Mouse (Mus musculus) layer of hippocampus, adult 18-20 months (tissue): ENCODE results near the gene Cd36. TPM values are rescaled to one million over a fixed set of nuclear protein-coding genes. Genes with fewer than 3 reads are reported as not detected.
"Not testable (repeated sequence)": the region's sequence is repeated elsewhere in the genome, so short reads cannot be mapped to it uniquely, and the experiment has no call there.

Experiments
- DNase-seq, 2 experiments: peaks; one replicate each; pipeline ENCODE4 v3.0.0; 2022; ENCODE audit warnings: low spot score in 2 of 2
- long read RNA-seq: library from polyadenylated mRNA; stranded (forward); transcript quantifications from one replicate; pipeline ENCODE4 v2.0.0, GENCODE M21; 2021
- total RNA-seq, 2 experiments: library from RNA; stranded (reverse); gene quantifications; 2 replicates each; pipeline ENCODE4 v1.2.3; 2021

The Cd36 gene
- 1 to 10 TPM; 2.5 to 3.8 TPM for total RNA-seq
- long read RNA-seq, partial matches to known transcripts, result 0 of 3 reads
- long read RNA-seq, other reads (novel, unspliced or antisense), result 3 of 3 reads

GRCm38 (mm10) chr5:17888598-17888997 lies at the start of gene Cd36:
TSS of gene Cd36 (minus strand) at chr5:17888801.
- DNase-seq, result no peak

DNA sequence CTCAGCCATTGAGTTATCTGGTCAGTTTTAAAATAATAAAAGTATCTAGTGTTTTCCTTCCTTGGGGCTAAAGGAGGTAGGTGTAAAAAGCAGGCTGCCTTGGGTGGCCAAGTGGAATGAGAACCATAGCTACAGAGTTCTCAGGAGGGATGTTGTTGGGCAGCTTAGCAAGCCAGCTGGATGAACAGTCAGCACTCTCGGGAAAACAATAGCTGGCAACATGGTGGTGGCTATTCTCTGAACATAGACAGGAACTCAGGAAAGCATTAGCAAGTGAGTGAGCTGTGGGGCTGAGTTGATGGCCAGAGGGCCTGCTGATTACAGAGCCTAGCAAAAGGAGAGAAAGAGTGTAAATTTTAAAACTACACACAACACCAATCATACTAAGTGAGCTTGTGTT lies 45.9 kb upstream of the Cd36 start:
- no peak for DNase-seq

DNA sequence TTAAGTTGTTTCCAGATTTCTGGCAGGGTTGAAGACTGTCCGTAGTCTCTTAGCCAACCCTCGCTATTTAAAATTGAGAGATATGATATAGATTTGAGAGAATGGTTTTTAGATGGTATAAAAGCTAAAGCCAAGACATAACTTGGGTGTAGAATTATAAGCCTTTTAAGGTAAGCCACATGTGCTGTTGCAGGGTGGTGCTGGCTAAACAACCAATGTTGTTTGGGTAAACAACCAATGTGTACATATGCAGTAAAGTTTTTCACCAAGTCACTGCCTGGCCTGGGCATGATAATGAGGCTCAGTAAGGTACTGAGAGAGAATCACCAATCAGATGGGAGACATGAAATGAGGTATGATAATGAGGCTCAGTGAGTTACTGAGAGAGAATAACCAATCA lies 43.0 kb upstream of the Cd36 start:
- DNase-seq, result not testable (repeated sequence)

- DNase-seq, result no peak
These were observed 40.5 kb upstream of the Cd36 start for GRCm38 (mm10) chr5:17929006-17929567.

- DNase-seq, result no peak
These were observed 39.9 kb upstream of the Cd36 start for GRCm38 (mm10) chr5:17928471-17928870.

DNA sequence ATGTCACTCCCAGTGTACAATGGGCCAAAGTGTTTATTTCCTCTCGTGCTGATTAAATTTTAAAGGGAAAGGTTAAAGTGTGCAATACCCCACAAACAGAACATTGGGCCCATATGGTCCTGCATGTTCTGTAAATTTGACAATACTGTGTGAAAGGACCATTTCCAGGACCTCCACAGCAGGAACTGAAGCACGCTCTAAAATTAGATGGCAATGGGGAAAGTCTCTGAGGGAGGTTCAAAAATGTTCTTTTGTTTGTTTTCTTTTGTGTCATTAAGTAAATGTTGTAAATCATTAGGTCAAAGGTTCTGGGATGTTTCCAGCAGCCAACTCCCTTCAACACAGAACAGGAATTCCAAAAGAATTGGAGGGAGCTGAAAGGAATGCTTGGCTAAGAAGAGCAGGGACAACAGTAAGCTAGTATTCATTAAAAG lies 35.5 kb upstream of the Cd36 start:
- DNase-seq, result no peak

GRCm38 (mm10) chr5:17923648-17924047 lies 35.0 kb upstream of the Cd36 start:
- DNase-seq, result no peak

DNA sequence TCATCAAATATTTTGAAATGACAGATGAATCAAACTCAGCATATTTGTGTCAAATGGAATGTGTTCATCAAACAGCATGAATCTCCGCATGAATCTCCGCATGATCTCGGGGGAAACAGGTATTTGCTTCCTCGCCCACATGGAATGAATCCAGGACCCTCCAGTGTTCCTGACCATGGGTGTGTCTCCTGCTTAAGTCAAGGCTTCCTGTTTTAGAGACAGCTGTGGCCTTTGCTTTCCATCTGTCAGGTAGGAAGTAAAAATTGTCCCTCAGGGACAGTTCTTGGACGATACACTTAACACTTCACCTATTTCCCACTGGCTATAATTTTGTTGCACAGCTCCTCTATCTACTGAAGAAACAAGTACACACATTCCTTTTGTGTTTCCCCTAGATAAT lies 30.4 kb upstream of the Cd36 start:
- no peak for DNase-seq

DNA sequence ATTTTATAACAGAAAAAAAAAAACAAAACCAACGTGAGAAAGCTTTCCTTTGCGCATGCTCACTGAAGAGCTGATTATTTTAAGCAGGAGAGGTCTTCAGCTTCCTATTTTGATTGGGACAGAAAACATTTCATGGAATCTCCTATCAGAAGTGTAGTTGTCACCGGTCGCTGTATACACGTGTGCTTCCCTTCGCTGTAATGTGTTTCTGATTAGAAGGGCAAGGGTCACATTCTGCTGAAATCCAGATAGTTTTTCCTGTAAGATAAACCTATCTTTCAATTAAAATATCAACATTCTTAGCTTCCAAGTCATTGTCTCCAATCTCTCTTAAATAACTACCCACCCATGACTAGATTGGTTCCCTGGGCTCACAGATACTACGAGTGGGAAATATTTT lies 16.2 kb upstream of the Cd36 start:
- no peak for DNase-seq

DNA sequence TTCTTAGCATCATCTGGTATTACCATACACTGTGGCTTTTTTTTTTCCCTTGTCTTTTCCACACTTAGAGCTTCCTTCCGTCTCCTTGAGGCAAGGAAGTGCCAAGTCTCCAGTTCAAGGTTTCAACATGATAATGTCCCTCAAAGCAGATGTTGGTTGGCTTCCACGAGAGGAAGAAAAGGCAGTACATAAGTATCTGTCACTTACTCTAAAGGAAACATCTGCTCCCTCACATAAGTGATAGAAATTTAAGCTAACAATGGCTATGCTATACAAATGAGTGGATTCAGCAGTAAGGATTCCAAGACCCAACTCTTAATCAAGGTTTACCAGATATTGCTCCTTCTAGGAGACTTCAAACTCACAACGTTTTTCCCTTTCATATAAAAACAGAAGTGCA lies 10.3 kb upstream of the Cd36 start:
- DNase-seq, result no peak

DNA sequence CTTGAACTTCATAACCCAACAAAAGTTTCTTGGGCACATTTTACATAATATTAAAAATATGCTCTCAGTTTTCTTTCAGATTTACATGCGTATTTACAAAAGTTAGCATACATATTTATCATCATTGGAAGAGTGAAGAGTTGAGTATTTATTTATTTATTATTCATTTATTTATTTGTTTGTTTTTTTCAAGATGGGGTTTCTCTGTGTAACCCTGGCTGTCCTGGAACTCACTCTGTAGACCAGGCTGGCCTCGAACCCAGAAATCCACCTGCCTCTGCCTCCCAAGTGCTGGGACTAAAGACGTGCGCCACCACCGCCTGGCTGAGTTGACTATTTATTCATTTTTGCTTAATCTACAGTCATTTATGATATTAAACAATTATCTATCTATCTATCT lies 9.0 kb upstream of the Cd36 start:
- not testable (repeated sequence) for DNase-seq

- no peak for DNase-seq
These were observed 5.1 kb upstream of the Cd36 start for GRCm38 (mm10) chr5:17893577-17894172.

- no peak for DNase-seq
These were observed 690 bp upstream of the Cd36 start for GRCm38 (mm10) chr5:17889291-17889690.

- no peak for DNase-seq
These were observed 2.2 kb downstream of the Cd36 start for GRCm38 (mm10) chr5:17886377-17886776.

DNA sequence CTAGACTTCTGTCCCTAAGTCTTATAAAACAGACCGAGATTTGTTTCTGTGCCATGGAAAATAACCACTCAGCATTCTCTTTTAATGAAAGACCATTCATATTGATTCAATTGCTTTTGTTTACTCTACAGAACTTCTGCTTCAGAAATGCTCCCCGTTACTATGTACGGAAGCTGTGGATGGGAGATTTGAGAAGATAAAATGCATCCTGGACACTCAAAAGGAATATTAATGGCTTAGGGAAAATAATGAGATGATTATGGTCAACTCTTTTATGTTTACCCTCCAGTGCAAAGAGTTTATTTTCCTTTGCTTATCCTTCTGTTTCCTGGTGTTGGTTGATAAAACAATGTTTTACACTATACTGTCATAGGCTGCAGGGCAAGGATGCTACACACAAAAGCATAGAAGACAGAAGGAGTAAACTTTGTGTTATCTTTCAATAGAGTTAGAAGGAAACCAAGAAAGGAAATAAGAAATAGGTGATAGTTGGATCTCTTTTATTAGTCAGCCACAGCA lies 5.2 kb downstream of the Cd36 start:
- DNase-seq, result no peak

GRCm38 (mm10) chr5:17881542-17881896 lies 7.1 kb downstream of the Cd36 start:
- DNase-seq, result no peak

DNA sequence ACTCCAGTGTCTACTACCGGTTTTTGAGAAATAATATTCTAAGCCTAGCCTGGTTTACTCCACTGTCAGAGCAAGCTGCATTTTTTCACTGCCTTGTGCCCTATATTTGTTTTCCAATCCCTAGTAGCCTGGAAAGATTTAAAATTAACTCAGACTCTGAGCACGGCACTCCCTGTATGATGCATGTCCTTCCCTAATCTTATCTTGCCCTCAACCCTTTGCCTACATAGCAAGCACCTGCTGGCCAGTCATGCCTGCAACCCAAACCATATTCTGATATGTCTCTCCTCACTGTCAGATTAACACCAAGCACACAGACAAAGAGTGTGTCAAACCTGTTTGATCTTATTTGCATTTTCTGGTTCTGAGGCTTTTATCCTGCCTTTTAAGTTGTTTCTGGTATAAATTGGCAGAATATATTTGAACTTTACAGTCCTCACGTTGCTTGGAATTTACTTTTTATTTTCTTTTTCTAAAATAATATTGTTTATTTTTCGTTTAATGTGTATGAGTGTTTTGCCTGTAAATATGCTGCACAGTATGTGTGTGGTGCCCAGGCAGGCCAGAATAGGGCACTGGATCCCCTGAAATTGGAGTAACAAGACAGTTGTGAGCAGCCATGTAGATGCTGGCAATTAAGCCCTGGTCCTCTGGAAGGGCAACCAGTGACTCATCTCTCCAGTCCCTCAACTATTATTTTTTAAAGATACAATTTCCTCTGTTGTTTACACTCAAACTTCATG lies 7.6 kb downstream of the Cd36 start:
- no peak for DNase-seq

GRCm38 (mm10) chr5:17879924-17880323 lies 8.7 kb downstream of the Cd36 start:
- no peak for DNase-seq

- no peak for DNase-seq
These were observed 11.6 kb downstream of the Cd36 start for GRCm38 (mm10) chr5:17877044-17877443.

GRCm38 (mm10) chr5:17876637-17877036 lies 12.0 kb downstream of the Cd36 start:
- DNase-seq, result no peak

DNA sequence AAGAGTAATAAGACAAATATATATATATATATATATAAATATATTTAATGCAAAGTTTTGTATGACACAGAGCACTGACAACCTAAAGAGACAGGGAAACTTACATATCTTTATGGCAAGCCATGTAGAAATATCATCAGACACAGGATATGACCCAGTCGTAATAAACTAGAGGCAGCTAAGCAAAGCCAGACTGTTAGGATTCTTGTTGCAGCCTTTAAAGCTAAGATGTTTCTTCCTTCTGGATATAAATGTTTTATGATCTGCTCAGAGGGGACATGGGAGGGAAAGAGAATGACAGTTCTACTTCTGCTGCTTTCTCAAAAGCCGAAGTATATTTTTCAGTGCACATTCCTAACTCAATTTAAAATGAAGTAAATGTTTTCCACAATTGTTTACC lies 14.3 kb downstream of the Cd36 start:
- no peak for DNase-seq

GRCm38 (mm10) chr5:17865432-17865831 lies 23.2 kb downstream of the Cd36 start:
- DNase-seq, result no peak
